Mouse (Mus musculus): ENCODE results near the gene Aif1l.

Aif1l gene

GRCm38 (mm10) chr2:32008716-32009115 lies 58.8 kb downstream of the Aif1l start:
- DNase-seq (ENCODE audit: low spot score in 2 of 2): no peak

DNA sequence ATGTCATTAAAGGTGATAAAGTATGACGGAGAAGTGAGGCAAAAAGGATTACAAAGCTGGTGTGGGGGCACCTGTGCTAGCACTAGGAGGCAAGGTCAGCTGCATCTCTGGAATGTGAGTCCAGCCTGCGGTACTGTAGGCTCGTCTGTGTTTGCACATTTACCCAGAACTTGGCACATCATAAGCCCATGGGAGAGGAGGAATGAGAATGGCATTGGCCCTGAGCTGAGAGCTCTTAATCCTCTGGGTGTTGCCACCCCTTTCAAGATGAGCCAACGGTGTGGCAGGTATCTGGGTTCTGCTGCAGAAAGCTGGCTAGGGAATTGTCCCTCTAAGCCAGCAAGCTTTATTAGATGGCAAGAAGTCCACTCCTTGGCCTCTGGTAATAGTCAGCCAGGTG lies 69.8 kb downstream of the Aif1l start:
- DNase-seq (ENCODE audit: low spot score in 2 of 2): no peak

DNA sequence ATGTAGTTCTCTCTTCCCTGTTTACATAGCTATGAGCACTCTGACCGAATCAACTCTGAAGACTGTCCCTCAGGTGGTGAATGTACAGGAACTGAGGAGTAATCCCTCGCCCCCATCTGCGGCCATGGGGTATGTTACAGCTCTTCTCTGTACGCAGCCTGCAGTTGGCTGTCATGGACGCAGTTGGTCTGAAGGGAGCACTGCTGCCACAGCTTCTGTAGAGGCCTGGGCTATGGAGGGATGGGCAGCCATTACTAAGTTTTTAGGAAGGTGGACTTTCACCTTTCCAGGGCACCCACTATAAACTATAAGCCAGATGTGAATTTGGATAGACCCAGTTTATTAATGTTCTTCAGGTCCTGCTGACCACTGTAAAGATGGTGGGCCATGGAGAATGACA lies 70.3 kb downstream of the Aif1l start:
- no peak for DNase-seq (ENCODE audit: low spot score in 2 of 2)

All from urinary bladder, adult 18-20 months (tissue).